Mouse (Mus musculus) gonadal fat pad, adult 2 months (tissue): ENCODE measurements at regions not wholly inside any gene's neighbourhood (a gene's known extent, or its start where the extent isn't known, plus 50 kb on each side); places are given as distances from the start of the nearest gene placed in this dataset.

Source experiments
- DNase-seq: peaks from one replicate; pipeline ENCODE4 v3.0.0-alpha.2; 2012; ENCODE audit warnings: low read depth

DNA sequence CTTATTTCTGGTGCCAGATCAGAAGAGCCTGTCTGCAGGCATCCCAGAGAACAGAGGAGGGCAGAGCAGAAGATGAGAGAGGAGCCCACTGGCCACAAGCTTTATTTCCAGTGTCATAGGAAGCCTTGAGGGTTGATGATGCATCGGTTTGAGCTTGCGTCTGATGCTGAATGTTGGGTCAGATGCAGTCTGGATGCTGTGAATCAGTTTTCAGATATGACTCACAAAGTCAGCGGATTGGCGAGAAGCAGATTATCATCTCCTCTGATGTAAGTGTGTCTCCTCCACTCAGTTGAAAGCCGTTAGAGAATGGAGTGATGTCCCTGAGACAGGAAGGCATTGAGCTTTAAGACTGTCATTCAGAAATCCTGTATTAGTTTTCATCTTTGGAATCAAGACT is 197.3 kb upstream of the Gm6793 start:
- no peak for DNase-seq

DNA sequence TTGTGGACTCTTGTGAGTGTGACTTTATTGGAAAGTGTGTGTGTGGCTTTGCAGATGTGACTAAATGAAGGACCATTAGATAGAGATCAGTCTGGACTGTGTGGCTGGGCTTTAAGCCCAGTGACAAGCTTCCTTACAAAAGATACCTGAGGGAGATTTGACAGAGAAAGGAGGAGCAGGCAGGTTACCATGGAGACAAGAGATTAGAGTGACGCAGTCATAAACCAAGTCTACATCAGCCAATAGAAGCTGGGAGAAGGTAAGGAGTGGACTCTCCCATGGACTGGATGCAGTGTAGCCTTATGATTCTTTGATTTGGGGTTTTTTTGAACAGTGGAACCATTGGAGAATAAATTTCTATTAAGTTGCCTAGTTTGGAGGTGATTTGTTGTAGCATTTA is 181.6 kb upstream of the Gm6793 start:
- no peak for DNase-seq

DNA sequence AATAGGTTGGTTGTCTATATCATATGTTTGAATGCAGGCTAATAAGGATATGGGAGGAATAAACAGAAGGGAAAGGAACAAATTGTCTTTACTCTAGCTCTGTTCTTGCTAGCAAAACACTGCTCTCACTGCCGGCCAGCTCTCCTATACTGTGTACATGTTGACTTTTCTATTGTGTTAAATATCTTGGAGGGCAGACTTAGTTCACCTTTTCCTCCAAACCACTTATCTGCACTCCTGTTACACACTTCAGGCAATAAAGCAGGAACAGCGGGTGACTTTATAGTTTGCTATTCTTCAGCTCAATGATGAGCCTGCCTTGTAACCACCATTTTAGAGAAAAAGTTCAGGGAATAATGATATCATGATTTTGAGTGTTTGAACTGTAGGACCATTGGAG is 181.0 kb upstream of the Gm6793 start:
- no peak for DNase-seq

DNA sequence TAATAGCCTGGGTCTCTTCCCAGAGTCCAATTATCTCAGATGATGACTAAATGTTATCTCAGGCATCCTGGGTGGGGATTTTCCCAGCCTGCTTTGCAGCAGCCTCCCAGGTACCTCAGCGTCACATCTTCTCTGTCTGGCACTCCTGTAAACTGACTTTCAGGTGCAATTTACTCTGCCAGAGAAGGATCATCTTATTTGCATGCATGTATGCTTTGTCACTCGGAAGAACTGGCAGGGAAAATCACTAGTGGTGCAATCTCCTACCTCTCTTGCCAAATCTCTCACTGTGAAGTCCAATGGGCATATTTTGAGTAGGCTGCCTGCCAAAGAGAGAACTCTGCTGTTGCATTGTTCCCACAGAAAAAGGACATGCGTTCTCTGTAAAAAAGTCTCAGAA is 177.0 kb upstream of the Gm6793 start:
- DNase-seq, result peak; percentile 52

GRCm38 (mm10) chr8:112189698-112190097 is 174.9 kb upstream of the Gm6793 start:
- no peak for DNase-seq

DNA sequence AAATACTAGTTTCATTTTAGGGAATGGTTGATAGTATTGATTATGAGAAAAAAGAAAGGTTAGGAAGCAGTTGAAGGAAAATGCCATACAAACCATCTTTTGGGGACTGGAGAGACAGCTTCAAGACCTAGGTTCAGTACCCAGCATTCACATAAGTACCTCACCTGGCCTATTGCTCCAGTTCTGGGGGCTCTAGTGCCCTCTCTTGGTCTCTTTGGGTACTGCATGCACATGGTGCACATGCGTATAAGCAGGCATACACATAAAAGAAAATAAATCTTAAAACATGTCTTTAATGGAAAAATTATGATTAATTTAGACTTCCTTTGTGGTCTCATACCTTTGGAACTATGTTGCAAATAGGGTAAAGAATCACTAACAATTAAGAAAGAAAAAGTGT is 155.3 kb upstream of the Gm6793 start:
- no peak for DNase-seq

DNA sequence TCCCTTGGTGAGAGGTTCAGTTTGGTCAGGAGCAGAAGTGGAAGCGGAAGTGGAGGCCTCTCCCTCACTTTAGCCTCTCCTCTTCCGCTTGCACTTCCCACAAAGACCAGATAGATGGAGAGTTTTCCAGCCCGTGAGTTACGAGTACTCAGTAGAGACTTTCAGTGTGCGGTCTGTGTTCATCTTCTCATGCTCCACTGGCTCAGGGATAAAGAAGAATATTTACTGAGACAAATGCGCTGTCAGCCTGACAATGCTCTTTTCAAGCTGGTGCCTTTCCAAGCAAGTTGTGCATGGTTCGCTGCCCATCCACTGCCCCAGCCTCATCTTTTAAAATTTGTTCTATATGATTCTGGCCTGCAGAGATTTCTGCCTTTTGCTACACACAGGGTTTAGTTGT is 141.8 kb upstream of the Gm6793 start:
- DNase-seq, result no peak

DNA sequence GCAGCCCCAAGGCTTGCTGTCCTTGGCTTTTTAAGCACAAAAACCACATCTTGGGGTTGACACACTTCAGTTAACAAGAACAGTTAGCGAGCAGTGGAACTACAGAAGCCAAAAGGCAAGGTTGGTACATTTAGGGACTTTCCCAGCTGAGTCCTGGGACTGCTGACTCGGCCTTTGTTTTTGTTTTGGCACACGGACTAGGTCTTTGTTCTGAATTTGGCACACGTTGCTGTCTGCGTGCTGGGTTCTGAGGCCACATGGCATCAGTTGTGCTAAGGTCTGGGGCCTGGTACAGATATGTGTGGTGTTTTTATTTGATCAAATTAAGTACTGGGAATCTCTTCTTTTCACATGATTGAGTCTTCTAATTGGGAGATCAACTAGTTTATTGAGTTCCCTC is 124.1 kb upstream of the Gm6793 start:
- peak; percentile 26 for DNase-seq

- DNase-seq, result no peak
These were observed 115.4 kb upstream of the Gm6793 start for GRCm38 (mm10) chr8:112130196-112130595.

DNA sequence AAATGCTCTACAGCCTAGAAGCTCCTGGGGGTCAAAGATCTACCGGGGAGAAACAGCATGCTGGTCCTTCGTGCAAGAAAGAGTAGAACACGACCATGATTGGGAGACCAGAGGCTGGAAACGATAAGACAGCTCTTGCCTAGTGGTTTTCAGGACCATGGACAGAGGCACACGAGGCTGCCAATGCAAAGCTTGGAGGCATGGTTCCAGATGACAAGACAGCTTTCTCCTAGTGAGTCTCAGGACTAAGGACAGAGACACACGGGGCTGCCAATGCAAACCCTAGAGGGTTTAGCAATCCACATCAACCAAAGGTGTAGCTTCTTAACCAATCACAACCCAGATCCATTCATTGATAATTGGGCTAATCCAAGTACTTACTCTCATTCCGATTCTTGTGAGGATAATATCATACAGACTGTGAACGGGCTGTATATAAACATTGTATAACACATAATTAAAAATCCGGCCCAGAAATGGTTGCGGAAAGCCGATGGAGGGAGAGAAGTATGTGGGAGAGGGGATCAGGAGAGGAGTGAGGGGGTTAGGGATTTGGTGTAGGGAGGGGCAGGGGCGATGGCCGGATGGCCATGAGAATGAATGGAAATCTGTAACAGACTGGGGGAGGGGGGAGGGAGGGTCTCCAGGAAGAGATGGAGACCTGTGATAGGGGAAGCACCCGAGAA is 114.1 kb upstream of the Gm6793 start:
- DNase-seq, result peak; percentile 14

- DNase-seq, result no peak
These were observed 97.1 kb upstream of the Gm6793 start for GRCm38 (mm10) chr8:112111950-112112349.

GRCm38 (mm10) chr8:112097883-112098635 is 83.2 kb upstream of the Gm6793 start:
- DNase-seq, result no peak

- no peak for DNase-seq
These were observed 80.0 kb upstream of the Gm6793 start for GRCm38 (mm10) chr8:112094881-112095280.

- no peak for DNase-seq
These were observed 78.7 kb upstream of the Gm6793 start for GRCm38 (mm10) chr8:112093554-112093953.

- no peak for DNase-seq
These were observed 78.0 kb upstream of the Gm6793 start for GRCm38 (mm10) chr8:112092831-112093230.

DNA sequence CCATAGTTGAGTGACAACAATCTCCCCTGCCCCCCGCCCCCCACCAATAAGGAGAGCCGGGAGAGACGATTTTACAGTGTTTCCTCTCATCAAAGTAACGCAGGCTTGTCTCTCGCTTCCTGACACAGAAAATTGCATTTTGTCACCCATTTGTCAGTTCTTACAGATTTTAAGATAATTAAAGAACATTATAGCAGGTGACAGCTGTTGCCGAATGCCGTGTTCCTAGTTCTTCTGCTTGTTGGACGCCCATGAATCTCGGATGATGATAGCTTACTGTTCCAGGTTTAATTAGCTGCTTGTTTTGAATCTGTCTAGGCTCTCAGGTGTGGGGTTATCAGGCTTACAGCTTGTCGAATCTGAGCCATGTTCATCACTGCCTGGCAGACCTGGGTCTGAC is 63.8 kb upstream of the Gm6793 start:
- no peak for DNase-seq

GRCm38 (mm10) chr8:112072205-112072604 is 57.4 kb upstream of the Gm6793 start:
- DNase-seq, result no peak

DNA sequence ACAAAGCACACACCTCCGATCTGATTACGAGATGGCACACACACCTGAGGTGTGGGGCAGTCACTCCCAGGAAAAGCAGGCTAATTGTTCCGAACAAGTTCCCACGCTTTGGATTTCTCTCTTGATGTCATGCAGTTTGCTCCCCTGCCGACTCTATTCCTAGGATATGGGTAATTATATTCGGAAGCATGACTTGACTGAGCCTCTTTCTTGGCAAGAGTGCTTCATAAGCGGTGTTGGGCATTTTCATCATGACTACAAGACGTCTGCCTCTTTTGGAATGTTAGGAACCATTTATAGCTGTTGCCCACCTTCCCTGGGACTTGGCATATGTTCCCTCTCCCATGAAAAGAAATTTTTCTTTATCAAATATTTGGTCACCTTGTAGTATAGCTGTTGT is 55.4 kb upstream of the Gm6793 start:
- DNase-seq, result no peak
